Mouse (Mus musculus): ENCODE results near the gene Krtap10-10. TPM values are rescaled to one million over a fixed set of nuclear protein-coding genes. Genes with fewer than 3 reads are reported as not detected.

Krtap10-10 gene
- polyA plus RNA-seq, 1 experiment from 2014 or later: not detected

- Histone ChIP-seq H3K4me2 (ENCODE audit: low read length) (no peak within 1 kb of the TSS), H3K4me3 (ENCODE audit: low read depth, low read length) (no peak within 1 kb of the TSS), H3K27ac (ENCODE audit: low read depth, low read length) (no peak within 1 kb of the TSS), H3K9me3 (replicated peaks; ENCODE audit: control insufficient read depth, low read length) (no peaks in the 10 kb centered on the region; the same call in 1 of the 2 replicates), H3K36me3 (ENCODE audit: control insufficient read depth, insufficient read depth, low read length) (no peaks in the 10 kb centered on the region), H3K27me3 (replicated peaks; ENCODE audit: control insufficient read depth, insufficient read depth, low read length) (no peaks in the 10 kb centered on the region), H3K4me1 (ENCODE audit: control insufficient read depth, insufficient read depth, low read length) (no peaks in the 10 kb centered on the region), H3K9ac (ENCODE audit: low read length) (no peak within 1 kb of the TSS)
- WGBS: 58% methylated on average over 4 of the region's 4 CpGs
- DNase-seq (ENCODE audit: low spot score): no peak
- no peak for ATAC-seq
Observed at GRCm38 (mm10) chr10:77814382-77814781, 21.4 kb upstream of the Krtap10-10 start, which contains the start of gene Gm2696. Gm2696 (plus strand) TSS chr10:77814682.

- ATAC-seq: 0 out of 2 replicates have a peak, but pooled peaks have one; percentile 5
- H3K9ac ChIP-seq (ENCODE audit: low read length): no peak overlapping the region
Observed at GRCm38 (mm10) chr10:77815514-77815913, 20.2 kb upstream of the Krtap10-10 start.

GRCm38 (mm10) chr10:77818523-77818922 lies 17.2 kb upstream of the Krtap10-10 start:
- H3K9ac ChIP-seq (ENCODE audit: low read length): no peak overlapping the region
- no peak overlapping the region for H3K4me3 ChIP-seq (ENCODE audit: low read depth, low read length)
- 93% methylated on average over 4 of the region's 4 CpGs for WGBS
- H3K9me3 ChIP-seq (replicated peaks; ENCODE audit: control insufficient read depth, low read length): no peaks in the 10 kb centered on the region
- no peak overlapping the region for H3K4me2 ChIP-seq (ENCODE audit: low read length)
- no peaks in the 10 kb centered on the region for H3K4me1 ChIP-seq (ENCODE audit: control insufficient read depth, insufficient read depth, low read length)
- H3K27me3 ChIP-seq (replicated peaks; ENCODE audit: control insufficient read depth, insufficient read depth, low read length): no peaks in the 10 kb centered on the region
- no peaks in the 10 kb centered on the region for H3K36me3 ChIP-seq (ENCODE audit: control insufficient read depth, insufficient read depth, low read length)
- ATAC-seq: no peak
- no peak overlapping the region for H3K27ac ChIP-seq (ENCODE audit: low read depth, low read length)
- no peak for DNase-seq (ENCODE audit: low spot score)

More at GRCm38 (mm10) chr10:77815514-77815913, 20.2 kb upstream of the Krtap10-10 start:
- Histone ChIP-seq H3K4me2 (ENCODE audit: low read length) (no peak overlapping the region), H3K9me3 (replicated peaks; ENCODE audit: control insufficient read depth, low read length) (no peaks in the 10 kb centered on the region), H3K36me3 (ENCODE audit: control insufficient read depth, insufficient read depth, low read length) (no peaks in the 10 kb centered on the region), H3K27ac (ENCODE audit: low read depth, low read length) (no peak overlapping the region), H3K27me3 (replicated peaks; ENCODE audit: control insufficient read depth, insufficient read depth, low read length) (no peaks in the 10 kb centered on the region), H3K4me1 (ENCODE audit: control insufficient read depth, insufficient read depth, low read length) (no peaks in the 10 kb centered on the region), H3K4me3 (ENCODE audit: low read depth, low read length) (no peak overlapping the region)
- no peak for DNase-seq (ENCODE audit: low spot score)
- 25% methylated on average over 5 of the region's 5 CpGs for WGBS

GRCm38 (mm10) chr10:77819203-77819602 lies 16.5 kb upstream of the Krtap10-10 start:
- Histone ChIP-seq H3K4me3 (ENCODE audit: low read depth, low read length) (no peak overlapping the region), H3K4me2 (ENCODE audit: low read length) (no peak overlapping the region), H3K27ac (ENCODE audit: low read depth, low read length) (no peak overlapping the region), H3K9ac (ENCODE audit: low read length) (no peak overlapping the region), H3K9me3 (replicated peaks; ENCODE audit: control insufficient read depth, low read length) (0 out of 2 replicates have a peak, but pooled peaks cover 2% of the 10 kb centered on the region), H3K27me3 (replicated peaks; ENCODE audit: control insufficient read depth, insufficient read depth, low read length) (no peaks in the 10 kb centered on the region), H3K4me1 (ENCODE audit: control insufficient read depth, insufficient read depth, low read length) (no peaks in the 10 kb centered on the region), H3K36me3 (ENCODE audit: control insufficient read depth, insufficient read depth, low read length) (no peaks in the 10 kb centered on the region)
- 14% methylated on average over 4 of the region's 4 CpGs for WGBS
- ATAC-seq (no peak), DNase-seq (ENCODE audit: low spot score) (peak; percentile 20)

GRCm38 (mm10) chr10:77826951-77827350 lies 8.8 kb upstream of the Krtap10-10 start, which contains the start of gene Krtap10-4:
Krtap10-4 (minus strand) TSS chr10:77827095.
- no peak for DNase-seq (ENCODE audit: low spot score)

GRCm38 (mm10) chr10:77839006-77839405 lies 3.3 kb downstream of the Krtap10-10 start:
- WGBS: 82% methylated on average over 6 of the region's 6 CpGs
- Histone ChIP-seq H3K9me3 (replicated peaks; ENCODE audit: control insufficient read depth, low read length) (peaks cover under 1% of the 10 kb centered on the region; the same call in 1 of the 2 replicates), H3K4me3 (ENCODE audit: low read depth, low read length) (no peak overlapping the region), H3K4me1 (ENCODE audit: control insufficient read depth, insufficient read depth, low read length) (no peaks in the 10 kb centered on the region), H3K4me2 (ENCODE audit: low read length) (no peak overlapping the region), H3K9ac (ENCODE audit: low read length) (no peak overlapping the region), H3K27ac (ENCODE audit: low read depth, low read length) (no peak overlapping the region), H3K27me3 (replicated peaks; ENCODE audit: control insufficient read depth, insufficient read depth, low read length) (no peaks in the 10 kb centered on the region), H3K36me3 (ENCODE audit: control insufficient read depth, insufficient read depth, low read length) (no peaks in the 10 kb centered on the region)
- no peak for ATAC-seq
- DNase-seq (ENCODE audit: low spot score): no peak

More at GRCm38 (mm10) chr10:77826951-77827350, 8.8 kb upstream of the Krtap10-10 start, which contains the start of gene Krtap10-4:
- Histone ChIP-seq H3K9ac (ENCODE audit: low read length) (no peak within 1 kb of the TSS), H3K9me3 (replicated peaks; ENCODE audit: control insufficient read depth, low read length) (0 out of 2 replicates have a peak, but pooled peaks cover 3% of the 10 kb centered on the region), H3K36me3 (ENCODE audit: control insufficient read depth, insufficient read depth, low read length) (no peaks in the 10 kb centered on the region), H3K27me3 (replicated peaks; ENCODE audit: control insufficient read depth, insufficient read depth, low read length) (no peaks in the 10 kb centered on the region), H3K4me3 (ENCODE audit: low read depth, low read length) (no peak within 1 kb of the TSS), H3K27ac (ENCODE audit: low read depth, low read length) (no peak within 1 kb of the TSS), H3K4me2 (ENCODE audit: low read length) (no peak within 1 kb of the TSS), H3K4me1 (ENCODE audit: control insufficient read depth, insufficient read depth, low read length) (no peaks in the 10 kb centered on the region)
- no peak for ATAC-seq
- WGBS: 76% methylated on average over 6 of the region's 6 CpGs

GRCm38 (mm10) chr10:77846503-77846902 lies 10.8 kb downstream of the Krtap10-10 start, which contains the start of gene Gm36176:
Gm36176 (plus strand) TSS chr10:77846803.
- DNase-seq (ENCODE audit: low spot score) (no peak), ATAC-seq (no peak)
- Histone ChIP-seq H3K4me1 (ENCODE audit: control insufficient read depth, insufficient read depth, low read length) (no peaks in the 10 kb centered on the region), H3K27ac (ENCODE audit: low read depth, low read length) (no peak within 1 kb of the TSS), H3K4me3 (ENCODE audit: low read depth, low read length) (no peak within 1 kb of the TSS), H3K9me3 (replicated peaks; ENCODE audit: control insufficient read depth, low read length) (peaks cover 5% of the 10 kb centered on the region; the same call in 1 of the 2 replicates), H3K36me3 (ENCODE audit: control insufficient read depth, insufficient read depth, low read length) (no peaks in the 10 kb centered on the region), H3K9ac (ENCODE audit: low read length) (no peak within 1 kb of the TSS), H3K4me2 (ENCODE audit: low read length) (no peak within 1 kb of the TSS), H3K27me3 (replicated peaks; ENCODE audit: control insufficient read depth, insufficient read depth, low read length) (no peaks in the 10 kb centered on the region)
- WGBS: 78% methylated on average over 3 of the region's 3 CpGs

GRCm38 (mm10) chr10:77846961-77847360 lies 11.2 kb downstream of the Krtap10-10 start:
- Histone ChIP-seq H3K9me3 (replicated peaks; ENCODE audit: control insufficient read depth, low read length) (peaks cover 5% of the 10 kb centered on the region; the same call in 1 of the 2 replicates), H3K9ac (ENCODE audit: low read length) (no peak overlapping the region), H3K4me3 (ENCODE audit: low read depth, low read length) (no peak overlapping the region), H3K4me2 (ENCODE audit: low read length) (no peak overlapping the region), H3K27me3 (replicated peaks; ENCODE audit: control insufficient read depth, insufficient read depth, low read length) (no peaks in the 10 kb centered on the region), H3K27ac (ENCODE audit: low read depth, low read length) (no peak overlapping the region), H3K36me3 (ENCODE audit: control insufficient read depth, insufficient read depth, low read length) (no peaks in the 10 kb centered on the region), H3K4me1 (ENCODE audit: control insufficient read depth, insufficient read depth, low read length) (no peaks in the 10 kb centered on the region)
- 16% methylated on average over 2 of the region's 2 CpGs for WGBS
- ATAC-seq (no peak), DNase-seq (ENCODE audit: low spot score) (no peak)

GRCm38 (mm10) chr10:77847538-77847937 lies 11.8 kb downstream of the Krtap10-10 start:
- ATAC-seq: no peak
- 82% methylated on average over 2 of the region's 2 CpGs for WGBS
- H3K9me3 ChIP-seq (replicated peaks; ENCODE audit: control insufficient read depth, low read length): peaks cover 5% of the 10 kb centered on the region; the same call in 1 of the 2 replicates

More at GRCm38 (mm10) chr10:77847538-77847937, 11.8 kb downstream of the Krtap10-10 start:
- DNase-seq (ENCODE audit: low spot score): no peak
- Histone ChIP-seq H3K36me3 (ENCODE audit: control insufficient read depth, insufficient read depth, low read length) (no peaks in the 10 kb centered on the region), H3K27me3 (replicated peaks; ENCODE audit: control insufficient read depth, insufficient read depth, low read length) (no peaks in the 10 kb centered on the region), H3K4me1 (ENCODE audit: control insufficient read depth, insufficient read depth, low read length) (no peaks in the 10 kb centered on the region), H3K9ac (ENCODE audit: low read length) (no peak overlapping the region), H3K27ac (ENCODE audit: low read depth, low read length) (no peak overlapping the region), H3K4me3 (ENCODE audit: low read depth, low read length) (no peak overlapping the region), H3K4me2 (ENCODE audit: low read length) (no peak overlapping the region)

Measured in forebrain, embryonic 14.5 days (tissue).